Mouse (Mus musculus): ENCODE data around the gene Fam204a.

Gene Fam204a

GRCm38 (mm10) chr19:60225899-60226844 is at the start of gene Fam204a:
Gene Fam204a, minus strand, starts transcription at chr19:60226701.
- peak; percentile 96 for DNase-seq

- DNase-seq, result no peak
Observed at GRCm38 (mm10) chr19:60265789-60266188, 39.3 kb upstream of the Fam204a start.

GRCm38 (mm10) chr19:60260689-60261088 is 34.2 kb upstream of the Fam204a start:
- DNase-seq, result no peak

- DNase-seq, result peak; percentile 10
Observed at GRCm38 (mm10) chr19:60252021-60252420, 25.5 kb upstream of the Fam204a start.

- DNase-seq, result peak; percentile 48
Observed at GRCm38 (mm10) chr19:60251197-60251596, 24.7 kb upstream of the Fam204a start.

- DNase-seq, result no peak
Observed at GRCm38 (mm10) chr19:60245250-60245649, 18.7 kb upstream of the Fam204a start.

- no peak for DNase-seq
Observed at GRCm38 (mm10) chr19:60242620-60243019, 16.1 kb upstream of the Fam204a start.

- no peak for DNase-seq
Observed at GRCm38 (mm10) chr19:60241916-60242602, 15.6 kb upstream of the Fam204a start.

- no peak for DNase-seq
Observed at GRCm38 (mm10) chr19:60231542-60231941, 5.0 kb upstream of the Fam204a start.

- DNase-seq, result no peak
Observed at GRCm38 (mm10) chr19:60226845-60227235, 339 bp upstream of the Fam204a start.

- DNase-seq, result no peak
Observed at GRCm38 (mm10) chr19:60219395-60219794, 7.1 kb downstream of the Fam204a start.

GRCm38 (mm10) chr19:60217985-60218384 is 8.5 kb downstream of the Fam204a start:
- DNase-seq, result peak; percentile 29

GRCm38 (mm10) chr19:60208173-60208572 is 18.3 kb downstream of the Fam204a start:
- DNase-seq, result no peak

- no peak for DNase-seq
Observed at GRCm38 (mm10) chr19:60204176-60204575, 22.3 kb downstream of the Fam204a start.

GRCm38 (mm10) chr19:60200294-60200693 is 26.2 kb downstream of the Fam204a start:
- DNase-seq, result no peak

- no peak for DNase-seq
Observed at GRCm38 (mm10) chr19:60199152-60199551, 27.3 kb downstream of the Fam204a start.

- no peak for DNase-seq
Observed at GRCm38 (mm10) chr19:60192790-60193189, 33.7 kb downstream of the Fam204a start.

GRCm38 (mm10) chr19:60189206-60189605 is 37.3 kb downstream of the Fam204a start:
- no peak for DNase-seq

GRCm38 (mm10) chr19:60182901-60183300 is 43.6 kb downstream of the Fam204a start:
- no peak for DNase-seq

- DNase-seq, result no peak
Observed at GRCm38 (mm10) chr19:60182171-60182570, 44.3 kb downstream of the Fam204a start.

GRCm38 (mm10) chr19:60178771-60179563 is 47.5 kb downstream of the Fam204a start:
- no peak for DNase-seq

GRCm38 (mm10) chr19:60165417-60165816 is 61.1 kb downstream of the Fam204a start:
- DNase-seq, result no peak

Measured in lung, postnatal 14 days (tissue).